Mouse (Mus musculus) liver, embryonic 16.5 days (tissue): ENCODE data around the gene Krtap1-4. TPM values are rescaled to one million over a fixed set of nuclear protein-coding genes. Genes with fewer than 3 reads are reported as not detected.

ENCODE experiments used
- ATAC-seq: fragments of 200-750 bp; cut with Nextera tagmentation; 2 replicates; pipeline ENCODE4 v1.8.0; 2017; ENCODE audit warnings: low read depth, mild to moderate bottlenecking, moderate number of reproducible peaks, moderate library complexity
- H3K27ac ChIP-seq: fragments of 300-500 bp; sonication (generic); 2 replicates; pipeline ENCODE4 v1.5.1; 2014; ENCODE audit warnings: mild to moderate bottlenecking, low read length
- H3K27me3 ChIP-seq: fragments of 300-500 bp; sonication (generic); 2 replicates; pipeline ENCODE4 v1.6.1; 2014; ENCODE audit warnings: low read depth, low read length, mixed read lengths; ENCODE audit not compliant: control insufficient read depth, insufficient read depth
- H3K36me3 ChIP-seq: fragments of 300-500 bp; sonication (generic); 2 replicates; pipeline ENCODE4 v1.6.1; 2014; ENCODE audit warnings: mild to moderate bottlenecking; ENCODE audit not compliant: control insufficient read depth, insufficient read depth
- H3K4me1 ChIP-seq: fragments of 300-500 bp; sonication (generic); 2 replicates; pipeline ENCODE4 v1.6.1; 2014; ENCODE audit warnings: low read depth, low read length, mixed read lengths; ENCODE audit not compliant: control insufficient read depth
- H3K4me2 ChIP-seq: fragments of 300-500 bp; sonication (generic); 2 replicates; pipeline ENCODE4 v1.6.1; 2014; ENCODE audit warnings: low read depth, low read length, mixed read lengths
- H3K4me3 ChIP-seq: fragments of 300-500 bp; sonication (generic); 2 replicates; pipeline ENCODE4 v1.5.1; 2014; ENCODE audit warnings: low read depth, mild to moderate bottlenecking, low read length
- H3K9ac ChIP-seq: fragments of 300-500 bp; sonication (generic); 2 replicates; pipeline ENCODE4 v1.6.1; 2014; ENCODE audit warnings: low read depth, low read length
- H3K9me3 ChIP-seq: fragments of 300-500 bp; sonication (generic); replicated peaks from 2 replicates; pipeline ENCODE4 v1.6.1; 2016; ENCODE audit warnings: low read length; ENCODE audit not compliant: control insufficient read depth
- WGBS: fragments of 180-500 bp; shearing (Covaris S2); extraction: QIAGEN DNeasy Blood & Tissue Kit; methylation state at CpG from one replicate; pipeline ENCODE4 v1.1.7; 2014; ENCODE audit not compliant: insufficient replicate concordance; 5-methylcytosine and 5-hydroxymethylcytosine counted together
- polyA plus RNA-seq: library from polyadenylated mRNA; unstranded; fragments of >200 nt; fragmentation: Nextera tagmentation; extraction: Ambion mirVana; gene quantifications from 2 replicates; pipeline ENCODE4 v1.2.1, GENCODE M21; 2015

The Krtap1-4 gene
- polyA plus RNA-seq, 1 experiment from 2014 or later: not detected

DNA sequence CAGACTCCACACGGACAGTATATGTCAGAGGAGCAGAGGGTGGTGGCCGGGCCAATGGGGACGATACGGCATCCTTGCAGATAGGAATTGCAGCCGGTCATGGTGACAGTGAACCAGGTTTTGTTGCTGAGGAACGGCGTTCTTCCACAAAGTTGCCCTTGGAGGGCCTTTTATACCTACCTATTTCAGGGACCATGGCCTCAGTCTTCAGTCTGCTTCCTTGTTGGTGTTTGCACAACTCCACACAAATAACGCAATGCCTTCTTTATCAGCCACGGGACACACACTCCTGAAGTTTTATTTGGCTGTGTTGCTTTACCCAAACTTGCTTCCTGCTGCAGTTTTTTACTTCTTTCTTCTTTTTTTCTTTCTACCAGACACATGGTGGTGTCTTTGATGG lies 24.1 kb downstream of the Krtap1-4 start, which contains the start of gene Gm11939:
Gene Gm11939, minus strand, starts transcription at position 101 of the 400 bp plus-strand sequence.
- no peak within 1 kb of the TSS for H3K4me3 ChIP-seq
- WGBS: 67% methylated on average over 9 of the region's 9 CpGs
- no peaks in the 10 kb centered on the region for H3K27me3 ChIP-seq
- no peaks in the 10 kb centered on the region for H3K4me1 ChIP-seq
- no peak within 1 kb of the TSS for H3K27ac ChIP-seq
- no peak for ATAC-seq
- no peak within 1 kb of the TSS for H3K4me2 ChIP-seq
- H3K9me3 ChIP-seq: no peaks in the 10 kb centered on the region
- no peaks in the 10 kb centered on the region for H3K36me3 ChIP-seq
- no peak within 1 kb of the TSS for H3K9ac ChIP-seq

DNA sequence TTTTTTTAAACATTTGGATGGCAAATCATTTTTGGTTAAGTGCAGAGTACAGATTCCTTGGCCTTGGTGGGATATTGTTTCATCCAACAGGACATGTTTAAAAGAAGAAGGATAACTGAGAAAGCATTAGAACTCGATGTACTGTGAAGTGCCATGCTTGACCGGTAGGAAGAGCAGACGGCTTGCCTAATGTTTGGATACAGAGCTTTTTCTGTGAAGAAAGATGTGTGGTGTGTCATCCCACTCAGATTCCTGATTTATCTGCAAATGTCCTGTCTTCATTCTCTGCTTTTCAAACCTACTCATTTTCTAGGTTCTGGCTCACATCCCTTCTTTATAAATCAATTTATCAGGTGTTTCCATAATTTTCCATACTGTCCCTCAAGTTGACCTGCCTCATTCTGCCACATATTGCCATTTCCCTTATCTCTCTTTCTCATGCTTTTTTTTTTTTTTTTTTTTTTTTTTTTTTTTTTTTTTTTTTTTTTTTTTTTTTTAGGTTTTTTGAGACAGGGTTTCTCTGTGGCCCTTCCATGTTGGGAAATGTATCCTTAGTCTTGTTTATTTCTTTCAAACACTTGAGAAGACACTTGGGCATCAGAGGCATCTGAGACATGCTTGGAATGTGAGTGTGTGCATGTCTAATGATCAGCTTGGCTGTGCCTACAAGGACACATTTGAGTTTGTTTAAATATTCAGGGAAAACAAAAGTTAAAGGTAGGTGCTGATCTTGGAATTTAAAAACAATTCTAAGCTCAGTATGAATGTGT lies 25.3 kb downstream of the Krtap1-4 start:
- Histone ChIP-seq H3K4me3 (no peak overlapping the region), H3K27ac (no peak overlapping the region), H3K36me3 (no peaks in the 10 kb centered on the region), H3K27me3 (no peaks in the 10 kb centered on the region), H3K4me1 (no peaks in the 10 kb centered on the region), H3K9ac (no peak overlapping the region), H3K9me3 (no peaks in the 10 kb centered on the region), H3K4me2 (no peak overlapping the region)
- ATAC-seq: no peak
- 73% methylated on average over 3 of the region's 3 CpGs for WGBS

- Histone ChIP-seq H3K27ac (no peak within 1 kb of the TSS), H3K27me3 (no peaks in the 10 kb centered on the region), H3K36me3 (no peaks in the 10 kb centered on the region), H3K9me3 (no peaks in the 10 kb centered on the region), H3K4me3 (no peak within 1 kb of the TSS), H3K9ac (no peak within 1 kb of the TSS), H3K4me2 (no peak within 1 kb of the TSS), H3K4me1 (no peaks in the 10 kb centered on the region)
- WGBS: 63% methylated on average over 2 of the region's 2 CpGs
- no peak for ATAC-seq
Measured at GRCm38 (mm10) chr11:99556753-99557152, 26.7 kb downstream of the Krtap1-4 start, which contains the start of gene Krtap3-2. Gene Krtap3-2, minus strand, starts transcription at chr11:99556853.

GRCm38 (mm10) chr11:99556195-99556594 lies 27.3 kb downstream of the Krtap1-4 start:
- 57% methylated on average over 2 of the region's 2 CpGs for WGBS
- H3K36me3 ChIP-seq: no peaks in the 10 kb centered on the region
- no peaks in the 10 kb centered on the region for H3K9me3 ChIP-seq
- H3K9ac ChIP-seq: no peak overlapping the region
- H3K4me1 ChIP-seq: no peaks in the 10 kb centered on the region
- H3K27ac ChIP-seq: no peak overlapping the region
- ATAC-seq: no peak
- no peak overlapping the region for H3K4me2 ChIP-seq
- H3K4me3 ChIP-seq: no peak overlapping the region
- no peaks in the 10 kb centered on the region for H3K27me3 ChIP-seq

- Histone ChIP-seq H3K27ac (no peak within 1 kb of the TSS), H3K4me1 (no peaks in the 10 kb centered on the region), H3K9ac (no peak within 1 kb of the TSS), H3K36me3 (no peaks in the 10 kb centered on the region), H3K4me3 (no peak within 1 kb of the TSS), H3K27me3 (no peaks in the 10 kb centered on the region), H3K9me3 (no peaks in the 10 kb centered on the region), H3K4me2 (no peak within 1 kb of the TSS)
- no peak for ATAC-seq
- 52% methylated on average over 4 of the region's 4 CpGs for WGBS
Measured at GRCm38 (mm10) chr11:99550765-99551164, 32.7 kb downstream of the Krtap1-4 start, which contains the start of gene Krtap3-3. Gene Krtap3-3, minus strand, starts transcription at chr11:99550865.

DNA sequence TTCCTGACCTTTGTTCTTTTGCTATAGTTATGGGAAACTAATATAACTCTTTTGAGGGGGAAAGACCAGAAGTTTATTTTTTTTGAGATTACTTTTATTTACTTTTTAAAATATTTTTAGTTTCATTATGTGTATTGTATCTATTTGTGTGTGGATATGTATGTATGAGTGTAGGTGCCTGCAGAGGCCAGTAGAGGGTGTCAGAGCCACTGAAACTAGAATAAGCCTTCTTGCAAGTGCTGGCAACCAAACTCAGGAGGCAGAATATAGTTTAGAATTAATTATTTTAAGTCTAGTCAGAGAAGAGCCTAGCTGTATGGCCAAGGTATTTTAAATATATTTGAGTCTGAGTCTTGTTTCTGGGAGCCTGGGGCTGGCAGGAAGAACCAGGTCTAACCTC lies 35.6 kb downstream of the Krtap1-4 start:
- Histone ChIP-seq H3K4me1 (no peaks in the 10 kb centered on the region), H3K9ac (no peak overlapping the region), H3K9me3 (no peaks in the 10 kb centered on the region), H3K27ac (no peak overlapping the region), H3K4me2 (no peak overlapping the region), H3K36me3 (no peaks in the 10 kb centered on the region), H3K27me3 (no peaks in the 10 kb centered on the region), H3K4me3 (no peak overlapping the region)
- no peak for ATAC-seq

GRCm38 (mm10) chr11:99539721-99540120 lies 43.7 kb downstream of the Krtap1-4 start:
- Histone ChIP-seq H3K4me3 (no peak overlapping the region), H3K9ac (no peak overlapping the region), H3K9me3 (no peaks in the 10 kb centered on the region), H3K27me3 (no peaks in the 10 kb centered on the region), H3K27ac (no peak overlapping the region), H3K4me2 (no peak overlapping the region), H3K4me1 (no peaks in the 10 kb centered on the region), H3K36me3 (no peaks in the 10 kb centered on the region)
- ATAC-seq: no peak
- 64% methylated on average over 9 of the region's 9 CpGs for WGBS

Other genes starting within 250 kb of the Krtap1-4 start
- not detected in 2 replicates for gene Krt26, start 245.7 kb downstream of the Krtap1-4 start, polyA plus RNA-seq
- not detected in 2 replicates for gene Krt27, start 232.6 kb downstream of the Krtap1-4 start, polyA plus RNA-seq
- 0.06 TPM in 1 of 2 replicates, not detected in the other for gene Krt28, start 208.8 kb downstream of the Krtap1-4 start, polyA plus RNA-seq
- 2.9 and 3.0 TPM in 2 replicates for gene Krt10, start 194.3 kb downstream of the Krtap1-4 start, polyA plus RNA-seq
- gene Krt12, start 161.4 kb downstream of the Krtap1-4 start, polyA plus RNA-seq: 0.05 TPM in 1 of 2 replicates, not detected in the other
- gene Krt20, start 145.5 kb downstream of the Krtap1-4 start, polyA plus RNA-seq: 33.8 and 34.8 TPM in 2 replicates
- gene Krt23, start 90.5 kb downstream of the Krtap1-4 start, polyA plus RNA-seq: 1.4 and 1.5 TPM in 2 replicates
- gene Krt39, start 62.3 kb downstream of the Krtap1-4 start, polyA plus RNA-seq: not detected in 2 replicates
- gene Krt40, start 40.5 kb downstream of the Krtap1-4 start, polyA plus RNA-seq: not detected in 2 replicates
- gene Krtap3-3, start 32.8 kb downstream of the Krtap1-4 start, polyA plus RNA-seq: not detected in 2 replicates
- not detected in 2 replicates for gene Krtap3-2, start 26.8 kb downstream of the Krtap1-4 start, polyA plus RNA-seq
- gene Gm11939, start 24.2 kb downstream of the Krtap1-4 start, polyA plus RNA-seq: not detected in 2 replicates
- gene Krtap3-1, start 17.0 kb downstream of the Krtap1-4 start, polyA plus RNA-seq: not detected in 2 replicates
- gene Krtap1-5, start 2.6 kb downstream of the Krtap1-4 start, polyA plus RNA-seq: not detected in 2 replicates
- gene Krtap1-3, start 7.7 kb upstream of the Krtap1-4 start, polyA plus RNA-seq: not detected in 2 replicates
- gene Krtap9-3, start 14.5 kb upstream of the Krtap1-4 start, polyA plus RNA-seq: not detected in 2 replicates
- gene Gm11938, start 19.7 kb upstream of the Krtap1-4 start, polyA plus RNA-seq: not detected in 2 replicates
- not detected in 2 replicates for gene Gm11937, start 26.5 kb upstream of the Krtap1-4 start, polyA plus RNA-seq
- not detected in 2 replicates for gene Krtap2-4, start 31.2 kb upstream of the Krtap1-4 start, polyA plus RNA-seq
- gene Gm11562, start 36.8 kb upstream of the Krtap1-4 start, polyA plus RNA-seq: not detected in 2 replicates
- gene Krtap4-1, start 44.6 kb upstream of the Krtap1-4 start, polyA plus RNA-seq: not detected in 2 replicates
- not detected in 2 replicates for gene Krtap4-2, start 51.4 kb upstream of the Krtap1-4 start, polyA plus RNA-seq
- not detected in 2 replicates for gene Krtap4-7, start 60.4 kb upstream of the Krtap1-4 start, polyA plus RNA-seq
- not detected in 2 replicates for gene Gm11555, start 66.6 kb upstream of the Krtap1-4 start, polyA plus RNA-seq
- gene Gm11563, start 75.3 kb upstream of the Krtap1-4 start, polyA plus RNA-seq: not detected in 2 replicates
- gene Krtap4-6, start 82.3 kb upstream of the Krtap1-4 start, polyA plus RNA-seq: not detected in 2 replicates
- not detected in 2 replicates for gene Gm14190, start 107.1 kb upstream of the Krtap1-4 start, polyA plus RNA-seq
- gene Gm14180, start 150.6 kb upstream of the Krtap1-4 start, polyA plus RNA-seq: not detected in 2 replicates
- gene Gm11595, start 189.3 kb upstream of the Krtap1-4 start, polyA plus RNA-seq: not detected in 2 replicates
- gene Krtap4-8, start 197.1 kb upstream of the Krtap1-4 start, polyA plus RNA-seq: not detected in 2 replicates
- gene Krtap4-9, start 201.5 kb upstream of the Krtap1-4 start, polyA plus RNA-seq: not detected in 2 replicates
- gene Gm11596, start 209.8 kb upstream of the Krtap1-4 start, polyA plus RNA-seq: not detected in 2 replicates
- not detected in 2 replicates for gene Gm11569, start 215.3 kb upstream of the Krtap1-4 start, polyA plus RNA-seq
- not detected in 2 replicates for gene Gm11554, start 220.8 kb upstream of the Krtap1-4 start, polyA plus RNA-seq
- gene Krtap4-13, start 226.2 kb upstream of the Krtap1-4 start, polyA plus RNA-seq: not detected in 2 replicates
- gene Gm11564, start 232.0 kb upstream of the Krtap1-4 start, polyA plus RNA-seq: not detected in 2 replicates